Mouse (Mus musculus) liver, embryonic 14.5 days (tissue): ENCODE results near the gene Rab11fip5. TPM values are rescaled to one million over a fixed set of nuclear protein-coding genes. Genes with fewer than 3 reads are reported as not detected.

Experiments
- ATAC-seq: fragments of 200-750 bp; cut with Nextera tagmentation; 2 replicates; pipeline ENCODE4 v1.8.0; 2017; ENCODE audit warnings: moderate number of reproducible peaks, mild to moderate bottlenecking, moderate library complexity; ENCODE audit not compliant: insufficient read depth
- DNase-seq, 3 experiments: peaks; one replicate each; pipeline ENCODE4 v3.0.0-alpha.2; 2012 to 2013; ENCODE audit warnings: low read depth in 3 of 3, low spot score in 3 of 3
- H3K27ac ChIP-seq: fragments of 300-500 bp; sonication (generic); 2 replicates; pipeline ENCODE4 v1.5.1; 2014; ENCODE audit warnings: moderate library complexity, mild to moderate bottlenecking, control low read depth, inconsistent platforms
- H3K27me3 ChIP-seq: fragments of 300-500 bp; sonication (generic); 2 replicates; pipeline ENCODE4 v1.6.1; 2014; ENCODE audit warnings: mild to moderate bottlenecking, low read length, moderate library complexity; ENCODE audit not compliant: control insufficient read depth, insufficient read depth
- H3K36me3 ChIP-seq: fragments of 300-500 bp; sonication (generic); replicated peaks from 2 replicates; pipeline ENCODE4 v1.6.1; 2014; ENCODE audit warnings: low read depth; ENCODE audit not compliant: control insufficient read depth, insufficient read depth
- H3K4me1 ChIP-seq, 2 experiments: fragments of 200-500 bp in 1 of 2; fragments of 300-500 bp in 1 of 2; sonication (generic) in 1 of 2; replicated peaks; 2 replicates each; pipeline ENCODE4 v1.6.1; 2012 to 2014; ENCODE audit warnings: antibody characterized with exemption in 1 of 2, inconsistent platforms in 1 of 2, low read length in 1 of 2; ENCODE audit not compliant: control insufficient read depth in 2 of 2, insufficient read depth in 2 of 2
- H3K4me2 ChIP-seq: fragments of 300-500 bp; sonication (generic); 2 replicates; pipeline ENCODE4 v1.6.1; 2014; ENCODE audit warnings: low read depth, mild to moderate bottlenecking, control low read depth, moderate library complexity
- H3K4me3 ChIP-seq, 2 experiments: fragments of 200-500 bp in 1 of 2; fragments of 300-500 bp in 1 of 2; sonication (generic) in 1 of 2; 2 replicates each; pipeline ENCODE4 v1.5.1; 2012 to 2014; ENCODE audit warnings: low read depth in 2 of 2, low read length in 2 of 2, mild to moderate bottlenecking in 2 of 2, control low read depth in 1 of 2, inconsistent platforms in 1 of 2, moderate library complexity in 1 of 2; ENCODE audit not compliant: insufficient read depth in 1 of 2
- H3K9ac ChIP-seq: fragments of 300-500 bp; sonication (generic); replicated peaks from 2 replicates; pipeline ENCODE4 v1.6.1; 2014; ENCODE audit warnings: mild to moderate bottlenecking, control low read depth, moderate library complexity
- H3K9me3 ChIP-seq: fragments of 300-500 bp; sonication (generic); 2 replicates; pipeline ENCODE4 v1.6.1; 2016; ENCODE audit warnings: low read length, mixed read lengths; ENCODE audit not compliant: control insufficient read depth
- CTCF ChIP-seq: IDR thresholded peaks from 2 replicates; pipeline ENCODE4 v1.5.1; 2016; ENCODE audit warnings: antibody characterized with exemption, low read depth, control low read depth
- EP300 ChIP-seq: IDR thresholded peaks from 2 replicates; pipeline ENCODE4 v1.6.1; 2016; ENCODE audit warnings: antibody characterized with exemption, low read depth
- WGBS: fragments of 180-500 bp; shearing (Covaris S2); extraction: QIAGEN DNeasy Blood & Tissue Kit; methylation state at CpG from one replicate; pipeline ENCODE4 v1.1.7; 2014; ENCODE audit not compliant: insufficient replicate concordance; 5-methylcytosine and 5-hydroxymethylcytosine counted together
- microRNA-seq: library from miRNA; unstranded; fragments of <30 nt; microRNA quantifications from one replicate; pipeline ENCODE4, GENCODE M21; 2016
- polyA plus RNA-seq, 2 experiments: library from polyadenylated mRNA; depleted of rRNA in 1 of 2; stranded (reverse) in 1 of 2; unstranded in 1 of 2; fragments of >200 nt; fragmentation: Nextera tagmentation in 1 of 2; extraction: Ambion mirVana in 1 of 2; gene quantifications; 2 replicates each; pipeline versions ENCODE4 v1.2.1 to v1.2.3; 2012 to 2014

Gene Rab11fip5
- polyA plus RNA-seq, 2 experiments = 0.33 to 0.40 TPM

GRCm38 (mm10) chr6:85286283-85287047 lies 88.0 kb downstream of the Rab11fip5 start:
- no peak overlapping the region for H3K4me2 ChIP-seq
- no peak for TF ChIP-seq EP300
- TF ChIP-seq CTCF = no peak
- H3K4me3 ChIP-seq = no peak overlapping the region
- H3K9me3 ChIP-seq = no peaks in the 10 kb centered on the region
- H3K27ac ChIP-seq = no peak overlapping the region
- WGBS = 62% methylated on average over 13 of the region's 13 CpGs
- no peak overlapping the region for H3K9ac ChIP-seq
- no peaks in the 10 kb centered on the region for H3K36me3 ChIP-seq
- DNase-seq = no peak
- no peak for ATAC-seq
- no peaks in the 10 kb centered on the region for H3K27me3 ChIP-seq
- H3K4me1 ChIP-seq = peaks cover 0 to 6% of the 10 kb centered on the region in 2 experiments; a peak in 2 of 4 replicates

Small RNAs within 50 kb of the gene (microRNA-seq; reads per million reads assigned to microRNA genes)
- not detected for gene Mir705

Other genes starting within 250 kb of the Rab11fip5 start
- 7.6 and 7.9 TPM in 2 replicates for gene Spr, start 236.9 kb downstream of the Rab11fip5 start, polyA plus RNA-seq (2012; rRNA removed)
- gene Spr, start 236.9 kb downstream of the Rab11fip5 start, polyA plus RNA-seq (2014; fragmentation: Nextera tagmentation; extraction: Ambion mirVana) = 32.9 and 35.6 TPM in 2 replicates
- gene Emx1, start 187.2 kb downstream of the Rab11fip5 start, polyA plus RNA-seq (2012; rRNA removed) = 0.03 and 0.12 TPM in 2 replicates
- not detected in 2 replicates for gene Emx1, start 187.2 kb downstream of the Rab11fip5 start, polyA plus RNA-seq (2014; fragmentation: Nextera tagmentation; extraction: Ambion mirVana)
- 0.69 and 0.77 TPM in 2 replicates for gene Sfxn5, start 41.2 kb downstream of the Rab11fip5 start, polyA plus RNA-seq (2012; rRNA removed)
- gene Sfxn5, start 41.2 kb downstream of the Rab11fip5 start, polyA plus RNA-seq (2014; fragmentation: Nextera tagmentation; extraction: Ambion mirVana) = 0.49 and 1.2 TPM in 2 replicates
- gene Noto, start 49.3 kb upstream of the Rab11fip5 start, polyA plus RNA-seq (2012; rRNA removed) = not detected in 2 replicates
- not detected in 2 replicates for gene Noto, start 49.3 kb upstream of the Rab11fip5 start, polyA plus RNA-seq (2014; fragmentation: Nextera tagmentation; extraction: Ambion mirVana)
- 14.8 and 16.9 TPM in 2 replicates for gene Smyd5, start 57.4 kb upstream of the Rab11fip5 start, polyA plus RNA-seq (2012; rRNA removed)
- 16.9 and 17.7 TPM in 2 replicates for gene Smyd5, start 57.4 kb upstream of the Rab11fip5 start, polyA plus RNA-seq (2014; fragmentation: Nextera tagmentation; extraction: Ambion mirVana)
- 102 and 162 TPM in 2 replicates for gene Cct7, start 76.9 kb upstream of the Rab11fip5 start, polyA plus RNA-seq (2012; rRNA removed)
- gene Cct7, start 76.9 kb upstream of the Rab11fip5 start, polyA plus RNA-seq (2014; fragmentation: Nextera tagmentation; extraction: Ambion mirVana) = 285 and 290 TPM in 2 replicates
- gene Pradc1, start 77.3 kb upstream of the Rab11fip5 start, polyA plus RNA-seq (2012; rRNA removed) = 16.9 and 18.4 TPM in 2 replicates
- gene Pradc1, start 77.3 kb upstream of the Rab11fip5 start, polyA plus RNA-seq (2014; fragmentation: Nextera tagmentation; extraction: Ambion mirVana) = 18.1 and 19.8 TPM in 2 replicates
- 0.02 TPM in 1 of 2 replicates, not detected in the other for gene Fbxo41, start 128.4 kb upstream of the Rab11fip5 start, polyA plus RNA-seq (2012; rRNA removed)
- gene Fbxo41, start 128.4 kb upstream of the Rab11fip5 start, polyA plus RNA-seq (2014; fragmentation: Nextera tagmentation; extraction: Ambion mirVana) = not detected in 2 replicates
- gene Egr4, start 139.0 kb upstream of the Rab11fip5 start, polyA plus RNA-seq (2012; rRNA removed) = not detected in 2 replicates
- gene Egr4, start 139.0 kb upstream of the Rab11fip5 start, polyA plus RNA-seq (2014; fragmentation: Nextera tagmentation; extraction: Ambion mirVana) = not detected in 2 replicates
- 1.2 and 1.7 TPM in 2 replicates for gene Alms1, start 212.9 kb upstream of the Rab11fip5 start, polyA plus RNA-seq (2012; rRNA removed)
- gene Alms1, start 212.9 kb upstream of the Rab11fip5 start, polyA plus RNA-seq (2014; fragmentation: Nextera tagmentation; extraction: Ambion mirVana) = 1.8 and 2.1 TPM in 2 replicates